Mouse (Mus musculus) heart, embryonic 13.5 days (tissue): ENCODE results near the gene Sipa1l3. TPM values are rescaled to one million over a fixed set of nuclear protein-coding genes. Genes with fewer than 3 reads are reported as not detected.

ENCODE experiments used
- ATAC-seq: fragments of 200-750 bp; cut with Nextera tagmentation; 2 replicates; pipeline ENCODE4 v1.8.0; 2017; ENCODE audit warnings: moderate TSS enrichment; ENCODE audit not compliant: insufficient number of reproducible peaks, low FRiP score, low TSS enrichment; ENCODE audit errors: extremely low read depth
- H3K27ac ChIP-seq: fragments of 300-500 bp; sonication (generic); replicated peaks from 2 replicates; pipeline ENCODE4 v1.5.1; 2015; ENCODE audit warnings: moderate library complexity, mild to moderate bottlenecking, inconsistent platforms
- H3K27me3 ChIP-seq: fragments of 300-500 bp; sonication (generic); replicated peaks from 2 replicates; pipeline ENCODE4 v1.6.1; 2015; ENCODE audit warnings: mild to moderate bottlenecking, inconsistent platforms
- H3K36me3 ChIP-seq: fragments of 300-500 bp; sonication (generic); 2 replicates; pipeline ENCODE4 v1.6.1; 2015; ENCODE audit warnings: mild to moderate bottlenecking, inconsistent platforms
- H3K4me1 ChIP-seq: fragments of 300-500 bp; sonication (generic); 2 replicates; pipeline ENCODE4 v1.6.1; 2015; ENCODE audit warnings: inconsistent platforms
- H3K4me2 ChIP-seq: fragments of 300-500 bp; sonication (generic); 2 replicates; pipeline ENCODE4 v1.6.1; 2015; ENCODE audit warnings: inconsistent platforms, mild to moderate bottlenecking, moderate library complexity
- H3K4me3 ChIP-seq: fragments of 300-500 bp; sonication (generic); 2 replicates; pipeline ENCODE4 v1.5.1; 2015; ENCODE audit warnings: moderate library complexity, mild to moderate bottlenecking, inconsistent platforms
- H3K9ac ChIP-seq: fragments of 300-500 bp; sonication (generic); 2 replicates; pipeline ENCODE4 v1.6.1; 2015; ENCODE audit warnings: inconsistent platforms, mild to moderate bottlenecking, moderate library complexity
- H3K9me3 ChIP-seq: fragments of 300-500 bp; sonication (generic); 2 replicates; pipeline ENCODE4 v1.6.1; 2016; ENCODE audit warnings: inconsistent platforms
- WGBS: fragments of 180-500 bp; shearing (Covaris S2); methylation state at CpG from one replicate; pipeline ENCODE4 v1.1.7; 2015; ENCODE audit warnings: mixed read lengths; 5-methylcytosine and 5-hydroxymethylcytosine counted together
- polyA plus RNA-seq: library from polyadenylated mRNA; unstranded; fragments of >200 nt; fragmentation: Nextera tagmentation; extraction: Ambion mirVana; gene quantifications from 2 replicates; pipeline ENCODE4 v1.2.1, GENCODE M21; 2015

Sipa1l3 gene
- polyA plus RNA-seq, 1 experiment from 2014 or later, result 4.1 TPM

GRCm38 (mm10) chr7:29523700-29524099, 5.3 kb upstream of the Sipa1l3 start:
- H3K27ac ChIP-seq, result no peak overlapping the region
- ATAC-seq, result no peak
- no peak overlapping the region for H3K4me3 ChIP-seq
- H3K36me3 ChIP-seq, result no peaks in the 10 kb centered on the region
- H3K4me1 ChIP-seq, result peaks cover 3% of the 10 kb centered on the region
- H3K27me3 ChIP-seq, result peaks cover 53% of the 10 kb centered on the region
- H3K9ac ChIP-seq, result no peak overlapping the region
- 0% methylated on average over 5 of the region's 5 CpGs for WGBS
- no peak overlapping the region for H3K4me2 ChIP-seq
- no peaks in the 10 kb centered on the region for H3K9me3 ChIP-seq

GRCm38 (mm10) chr7:29521841-29522575, 3.6 kb upstream of the Sipa1l3 start:
- Histone ChIP-seq H3K4me2 (no peak overlapping the region), H3K9ac (no peak overlapping the region), H3K4me1 (peaks cover 11% of the 10 kb centered on the region), H3K36me3 (no peaks in the 10 kb centered on the region), H3K27me3 (peaks cover 61% of the 10 kb centered on the region), H3K4me3 (no peak overlapping the region), H3K27ac (no peak overlapping the region), H3K9me3 (no peaks in the 10 kb centered on the region)
- no peak for ATAC-seq
- 58% methylated on average over 5 of the region's 5 CpGs for WGBS

- Histone ChIP-seq H3K4me3 (no peak overlapping the region), H3K4me1 (peaks cover 11% of the 10 kb centered on the region), H3K27me3 (peaks cover 63% of the 10 kb centered on the region), H3K4me2 (no peak overlapping the region), H3K27ac (no peak overlapping the region), H3K36me3 (no peaks in the 10 kb centered on the region), H3K9me3 (no peaks in the 10 kb centered on the region), H3K9ac (no peak overlapping the region)
- no peak for ATAC-seq
- 56% methylated on average over 5 of the region's 5 CpGs for WGBS
These were observed 2.9 kb upstream of the Sipa1l3 start for GRCm38 (mm10) chr7:29521365-29521764.

GRCm38 (mm10) chr7:29520794-29521193, 2.4 kb upstream of the Sipa1l3 start:
- H3K9ac ChIP-seq, result no peak overlapping the region
- WGBS, result 69% methylated on average over 2 of the region's 2 CpGs
- H3K27ac ChIP-seq, result no peak overlapping the region
- no peak overlapping the region for H3K4me3 ChIP-seq
- no peak for ATAC-seq
- peaks cover 68% of the 10 kb centered on the region for H3K27me3 ChIP-seq
- H3K4me2 ChIP-seq, result no peak overlapping the region
- no peaks in the 10 kb centered on the region for H3K36me3 ChIP-seq
- H3K9me3 ChIP-seq, result no peaks in the 10 kb centered on the region
- H3K4me1 ChIP-seq, result peaks cover 11% of the 10 kb centered on the region

- Histone ChIP-seq H3K27ac (no peak overlapping the region), H3K36me3 (no peaks in the 10 kb centered on the region), H3K4me1 (peaks cover 11% of the 10 kb centered on the region), H3K9me3 (no peaks in the 10 kb centered on the region), H3K4me2 (peak overlapping the region; percentile 93), H3K27me3 (peaks cover 81% of the 10 kb centered on the region), H3K4me3 (peak overlapping the region; percentile 72), H3K9ac (peak overlapping the region; percentile 83)
- 1% methylated on average over 19 of the region's 19 CpGs for WGBS
- ATAC-seq, result no peak; the same call in 1 of the 2 replicates
These were observed 740 bp upstream of the Sipa1l3 start for GRCm38 (mm10) chr7:29519211-29519550.

- Histone ChIP-seq H3K4me3 (peak overlapping the region; percentile 72), H3K4me1 (peaks cover 11% of the 10 kb centered on the region), H3K27me3 (peaks cover 83% of the 10 kb centered on the region), H3K9me3 (no peaks in the 10 kb centered on the region), H3K36me3 (no peaks in the 10 kb centered on the region), H3K4me2 (peak overlapping the region; percentile 93), H3K9ac (peak overlapping the region; percentile 85), H3K27ac (no peak overlapping the region)
- peak; percentile 8; the same call in 1 of the 2 replicates for ATAC-seq
- under 1% methylated on average over 28 of the region's 28 CpGs for WGBS
These were observed 404 bp downstream of the Sipa1l3 start for GRCm38 (mm10) chr7:29518054-29518420.

- H3K4me1 ChIP-seq, result peaks cover 13% of the 10 kb centered on the region
- H3K36me3 ChIP-seq, result no peaks in the 10 kb centered on the region
- peaks cover 84% of the 10 kb centered on the region for H3K27me3 ChIP-seq
- peak overlapping the region; percentile 93 for H3K4me2 ChIP-seq
- H3K4me3 ChIP-seq, result peak overlapping the region; percentile 72
- H3K9ac ChIP-seq, result no peak overlapping the region; the same call in 1 of the 2 replicates
- WGBS, result 76% methylated on average over 5 of the region's 5 CpGs
- no peak for ATAC-seq
- no peak overlapping the region for H3K27ac ChIP-seq
- no peaks in the 10 kb centered on the region for H3K9me3 ChIP-seq
These were observed 1.3 kb downstream of the Sipa1l3 start for GRCm38 (mm10) chr7:29517178-29517577.

- Histone ChIP-seq H3K4me3 (no peak overlapping the region), H3K36me3 (no peaks in the 10 kb centered on the region), H3K9ac (no peak overlapping the region), H3K9me3 (no peaks in the 10 kb centered on the region), H3K27ac (no peak overlapping the region), H3K4me2 (no peak overlapping the region), H3K27me3 (peaks cover 84% of the 10 kb centered on the region), H3K4me1 (peaks cover 25% of the 10 kb centered on the region)
- ATAC-seq, result no peak
- 83% methylated on average over 3 of the region's 3 CpGs for WGBS
These were observed 2.8 kb downstream of the Sipa1l3 start for GRCm38 (mm10) chr7:29515652-29516051.

GRCm38 (mm10) chr7:29512729-29513128, 5.7 kb downstream of the Sipa1l3 start:
- 38% methylated on average over 4 of the region's 4 CpGs for WGBS
- Histone ChIP-seq H3K27ac (no peak overlapping the region), H3K4me3 (no peak overlapping the region), H3K27me3 (peaks cover 97% of the 10 kb centered on the region), H3K9me3 (no peaks in the 10 kb centered on the region), H3K36me3 (no peaks in the 10 kb centered on the region), H3K9ac (no peak overlapping the region), H3K4me1 (peaks cover 26% of the 10 kb centered on the region), H3K4me2 (no peak overlapping the region)
- no peak for ATAC-seq

- ATAC-seq, result no peak
- Histone ChIP-seq H3K36me3 (no peaks in the 10 kb centered on the region), H3K4me1 (peaks cover 19% of the 10 kb centered on the region), H3K9me3 (no peaks in the 10 kb centered on the region), H3K27ac (no peak overlapping the region), H3K4me3 (no peak overlapping the region), H3K4me2 (no peak overlapping the region), H3K9ac (peak overlapping the region; percentile 50; the same call in 1 of the 2 replicates), H3K27me3 (peaks cover 96% of the 10 kb centered on the region)
- 30% methylated on average over 9 of the region's 9 CpGs for WGBS
These were observed 6.7 kb downstream of the Sipa1l3 start for GRCm38 (mm10) chr7:29511598-29512275.

GRCm38 (mm10) chr7:29508522-29508921, 9.9 kb downstream of the Sipa1l3 start:
- peaks cover 31% of the 10 kb centered on the region for H3K4me1 ChIP-seq
- H3K4me3 ChIP-seq, result no peak overlapping the region
- no peak overlapping the region for H3K9ac ChIP-seq
- H3K36me3 ChIP-seq, result no peaks in the 10 kb centered on the region
- H3K27ac ChIP-seq, result no peak overlapping the region
- no peak for ATAC-seq
- peaks cover 98% of the 10 kb centered on the region for H3K27me3 ChIP-seq
- no peaks in the 10 kb centered on the region for H3K9me3 ChIP-seq
- WGBS, result 71% methylated on average over 7 of the region's 7 CpGs
- no peak overlapping the region for H3K4me2 ChIP-seq
